9 mouse cellular contexts compared by ENCODE assay signal in genomic region chr5:120492437-120492836, GRCm38 (mm10). TPM values are rescaled to one million over a fixed set of nuclear protein-coding genes. Genes with fewer than 3 reads are reported as not detected.
DNase-seq lines count a peak whose midpoint lies in the region; ATAC-seq lines count a peak whose summit lies in the region.
"Had no signal": no experiment of that assay in that cellular context is flagged by ENCODE, and none has a peak within 500 bp of the region (broad histone marks: within the 10 kb centered on the region; RNA-seq: fewer than 3 reads in every experiment).

No protein-coding gene starts in this region.

- H3K4me1 ChIP-seq in kidney, embryonic 16.5 days (ENCODE audit: insufficient read depth, low read length) = peaks cover 8% of the 10 kb centered on the region; the same call in 1 of the 2 replicates

- ATAC-seq in kidney, embryonic 16.5 days (ENCODE audit: low FRiP score, low TSS enrichment) = no peak

- H3K9me3 ChIP-seq in kidney, embryonic 16.5 days (ENCODE audit: low read length) = no peaks in the 10 kb centered on the region

- no peak overlapping the region for H3K4me3 ChIP-seq in kidney, embryonic 16.5 days (ENCODE audit: low read length)

- no peak overlapping the region for H3K27ac ChIP-seq in kidney, embryonic 16.5 days (ENCODE audit: low read length)

- peaks cover 9% of the 10 kb centered on the region; the same call in 1 of the 2 replicates for H3K36me3 ChIP-seq in kidney, embryonic 16.5 days (ENCODE audit: insufficient read depth, low read length)

- H3K27me3 ChIP-seq in kidney, embryonic 16.5 days (ENCODE audit: insufficient read depth, low read length) = no peaks in the 10 kb centered on the region

- DNase-seq in adrenal gland, postnatal 10 days = peak; percentile 55
- DNase-seq in adrenal gland, adult 18-20 months (ENCODE audit: low spot score in 2 of 2) = no peak
- DNase-seq in kidney, adult 11 months = peak; percentile 45
- DNase-seq in right cerebral cortex, postnatal 4 days = peak; percentile 57
- no peak for DNase-seq in right cerebral cortex, postnatal 25 days
- DNase-seq in B cell, adult 2 months = no peak
- DNase-seq in layer of hippocampus, adult 9-11 months = no peak
- DNase-seq: thymus, postnatal 14 days had no signal

- H3K4me2 ChIP-seq in kidney, embryonic 16.5 days (replicated peaks; ENCODE audit: low read depth, low read length) = no peak overlapping the region

- H3K9ac ChIP-seq in kidney, embryonic 16.5 days (replicated peaks; ENCODE audit: low read length) = no peak overlapping the region

- 72% methylated on average over 11 of the region's 11 CpGs for WGBS in kidney, embryonic 16.5 days

RNA-seq across cellular contexts. Expression of gene Plbd2, which starts 11.0 kb away (rescaled TPM):
- 10 to 100 TPM; 61.8 to 64.4 TPM for total RNA-seq in adrenal gland, postnatal 10 days (2021)
- total RNA-seq in adrenal gland, adult 18-20 months (2021) = 10 to 100 TPM; 76.9 to 90.1 TPM
- 54.9 and 57.3 TPM in 2 replicates for polyA plus RNA-seq in kidney, embryonic 16.5 days (2015; fragmentation: Nextera tagmentation; extraction: Ambion mirVana)

RNA-seq across cellular contexts. Expression of gene Sds, which starts 16.1 kb away (rescaled TPM):
- 10 to 100 TPM in 1 of 2 experiments, 1 to 10 TPM in 1; 2.5 to 20.1 TPM for total RNA-seq in adrenal gland, postnatal 10 days (2021)
- total RNA-seq in adrenal gland, adult 18-20 months (2021) = not detected
- not detected in 2 replicates for polyA plus RNA-seq in kidney, embryonic 16.5 days (2015; fragmentation: Nextera tagmentation; extraction: Ambion mirVana)

RNA-seq across cellular contexts. Expression of gene Slc8b1, which starts 18.5 kb away (rescaled TPM):
- total RNA-seq in adrenal gland, postnatal 10 days (2021) = 10 to 100 TPM; 35.2 to 39.3 TPM
- 10 to 100 TPM; 26.4 to 31.7 TPM for total RNA-seq in adrenal gland, adult 18-20 months (2021)
- 10.1 and 14.2 TPM in 2 replicates for polyA plus RNA-seq in kidney, embryonic 16.5 days (2015; fragmentation: Nextera tagmentation; extraction: Ambion mirVana)

RNA-seq across cellular contexts. Expression of gene Sdsl, which starts 19.8 kb away (rescaled TPM):
- 10 to 100 TPM; 33.5 to 38.3 TPM for total RNA-seq in adrenal gland, postnatal 10 days (2021)
- 10 to 100 TPM; 55.6 to 78.2 TPM for total RNA-seq in adrenal gland, adult 18-20 months (2021)
- 13.3 and 15.3 TPM in 2 replicates for polyA plus RNA-seq in kidney, embryonic 16.5 days (2015; fragmentation: Nextera tagmentation; extraction: Ambion mirVana)

Comparison
In these comparisons a context has a peak if more than half of its experiments do, and no peak if none do; other contexts are left out.
1. DNase-seq: peak in adrenal gland, postnatal 10 days (single experiment), kidney, adult 11 months (single experiment) and right cerebral cortex, postnatal 4 days (single experiment); none in adrenal gland, adult 18-20 months (0 of 2), right cerebral cortex, postnatal 25 days (single experiment), B cell, adult 2 months (0 of 2) and layer of hippocampus, adult 9-11 months (single experiment).